Mouse (Mus musculus) erythroblast, adult 5-6 weeks (primary cell): ENCODE data around the gene Akap13. TPM values are rescaled to one million over a fixed set of nuclear protein-coding genes. Genes with fewer than 3 reads are reported as not detected.
"Not testable (repeated sequence)": the region's sequence is repeated elsewhere in the genome, so short reads cannot be mapped to it uniquely, and the experiment has no call there.

Source experiments
- ATAC-seq: replicated peaks from 2 replicates; pipeline ENCODE4 v1.8.0; 2016; ENCODE audit warnings: moderate number of reproducible peaks, mild to moderate bottlenecking, moderate TSS enrichment, inconsistent platforms; ENCODE audit not compliant: poor library complexity, low FRiP score, severe bottlenecking
- total RNA-seq, 2 experiments: library from RNA; stranded (forward) in 1 of 2; stranded (reverse) in 1 of 2; fragments of 150-400 nt in 1 of 2; fragments of 200-764, 138-1000 nt in 1 of 2; gene quantifications; 2 replicates each; pipeline versions ENCODE4 v1.2.3 to v1.2.4; 2015 to 2017; ENCODE audit warnings: low replicate concordance in 2 of 2

Gene Akap13
- total RNA-seq, 2 experiments from 2014 or later, result 608 to 2,715 TPM

DNA sequence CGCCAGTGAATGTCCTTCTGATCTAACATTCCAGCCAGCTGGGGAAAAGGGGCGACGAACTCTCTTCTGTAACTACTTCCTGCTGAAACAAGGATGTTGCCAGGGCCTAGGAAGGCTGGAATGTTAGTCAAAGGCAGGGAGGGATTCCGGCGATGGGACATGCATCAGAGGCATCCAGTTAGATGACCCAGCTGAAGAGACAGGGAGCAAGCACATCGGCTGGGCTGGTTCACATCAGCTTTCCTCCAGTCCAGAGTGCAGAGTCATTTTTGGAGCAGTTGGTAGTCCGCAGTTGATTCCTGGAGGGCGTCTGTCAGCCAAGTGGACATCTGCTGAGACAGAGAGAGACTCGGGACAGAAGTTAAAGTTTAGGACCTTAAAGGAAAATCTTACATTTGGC, 314.6 kb downstream of the Akap13 start:
- ATAC-seq, result no peak

DNA sequence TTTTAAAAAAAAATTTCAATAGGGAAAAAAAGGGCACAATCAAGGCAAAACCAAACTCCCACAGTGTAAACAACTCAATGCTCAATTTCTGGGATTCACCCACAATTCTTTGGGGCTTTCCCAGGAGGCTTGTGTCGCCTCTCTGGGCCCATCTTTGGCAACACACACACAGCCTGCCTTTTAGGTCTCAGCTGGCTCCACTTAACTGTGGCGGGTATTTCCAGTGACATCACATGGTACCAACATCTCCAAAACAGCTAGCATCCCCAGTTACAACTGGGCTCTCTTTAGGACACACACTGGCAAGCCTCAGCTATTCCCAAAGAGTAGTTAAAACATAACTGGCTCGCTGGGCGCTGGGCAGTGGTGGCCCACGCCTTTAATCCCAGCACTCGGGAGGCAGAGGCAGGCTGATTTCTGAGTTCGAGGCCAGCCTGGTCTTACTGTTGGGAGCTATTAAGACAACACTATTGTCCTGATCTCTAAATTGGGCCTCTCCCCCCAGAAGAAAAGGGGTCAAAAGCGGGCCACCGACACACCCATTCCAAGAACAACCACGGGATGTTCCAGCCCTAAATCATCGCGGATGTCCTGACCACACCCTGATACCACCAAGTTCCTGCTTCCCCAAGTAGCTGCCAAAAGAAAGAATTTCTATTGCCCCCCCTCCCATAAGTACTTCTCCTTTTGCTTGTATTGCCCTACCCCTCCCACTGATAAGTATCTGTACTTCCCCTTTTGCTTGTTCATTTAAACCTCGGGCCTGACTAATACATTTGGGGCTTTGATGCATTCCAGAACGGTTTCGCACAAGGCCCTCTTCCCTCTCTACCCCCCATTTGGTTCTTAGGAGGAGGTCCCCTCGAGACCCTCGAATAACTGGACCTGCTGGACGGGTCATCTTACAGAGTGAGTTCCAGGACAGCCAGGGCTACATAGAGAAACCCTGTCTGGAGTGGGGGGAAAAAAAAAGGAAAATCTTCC, 319.1 kb downstream of the Akap13 start:
- not testable (repeated sequence) for ATAC-seq

DNA sequence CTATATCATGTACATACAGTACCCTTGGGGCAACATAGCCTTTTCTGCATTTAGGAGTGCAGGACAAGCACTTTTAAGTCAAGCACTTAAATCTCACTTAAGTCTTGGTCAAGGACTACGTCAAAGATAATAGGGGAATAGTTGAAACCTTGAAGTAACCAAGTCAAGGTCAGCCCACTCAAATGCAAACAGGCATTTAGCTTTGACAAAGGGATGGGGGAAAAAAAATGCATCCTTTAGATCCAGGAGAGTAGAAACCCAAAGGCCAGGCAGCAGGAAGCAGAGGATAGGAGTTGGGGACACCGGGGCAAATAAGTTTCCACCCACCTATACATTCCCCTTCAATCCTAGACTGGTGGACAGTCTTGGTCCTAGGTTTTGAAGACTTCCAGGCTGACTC, 322.7 kb downstream of the Akap13 start:
- ATAC-seq, result no peak

DNA sequence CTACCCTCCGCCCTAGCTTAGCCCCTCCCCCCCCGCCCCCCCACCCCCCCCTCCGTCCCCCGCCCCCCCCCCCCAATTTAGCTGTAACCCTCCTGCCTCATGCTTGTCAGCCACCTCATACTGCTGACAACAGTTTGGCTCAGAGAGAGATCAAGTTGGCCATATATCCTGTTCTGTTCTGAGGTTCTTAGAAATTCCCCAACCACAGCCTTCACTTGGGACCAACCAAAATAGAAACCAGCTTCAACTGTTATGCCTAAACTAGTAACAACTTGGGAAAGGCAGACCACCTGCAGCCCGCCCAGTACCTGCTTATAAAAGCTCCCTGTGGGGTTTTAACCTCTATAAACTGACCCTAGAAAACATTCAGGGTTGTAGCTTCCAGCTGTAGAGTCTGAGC, 325.5 kb downstream of the Akap13 start:
- no peak for ATAC-seq

DNA sequence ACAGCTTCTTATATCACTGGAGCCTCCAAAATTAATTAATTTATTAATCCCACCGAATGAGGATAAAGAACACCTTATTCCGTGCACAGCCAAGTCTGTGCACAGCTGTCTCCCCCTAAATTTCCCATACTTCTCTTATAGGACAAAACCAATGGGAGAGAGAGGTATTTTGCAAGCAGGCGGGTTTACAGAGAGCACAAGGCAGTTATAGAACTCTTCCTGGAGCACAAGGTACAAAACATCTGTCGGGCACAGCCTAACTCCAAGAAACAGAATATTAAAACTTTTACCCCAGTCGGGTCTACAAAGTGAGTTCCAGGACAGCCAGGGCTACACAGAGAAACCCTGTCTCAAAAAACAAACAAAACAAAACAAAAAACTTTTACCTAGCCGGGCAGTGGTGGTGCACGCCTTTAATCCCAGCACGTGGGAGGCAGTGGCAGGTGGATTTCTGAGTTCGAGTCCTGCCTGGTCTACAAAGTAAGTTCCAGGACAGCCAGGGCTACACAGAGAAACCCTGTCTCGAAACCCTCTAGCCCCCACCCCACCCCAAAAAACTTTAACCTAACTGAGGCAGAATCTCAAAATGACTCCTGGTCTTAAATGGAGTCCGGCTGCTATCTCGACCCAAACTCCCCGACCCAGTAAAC, 326.1 kb downstream of the Akap13 start:
- no peak for ATAC-seq

DNA sequence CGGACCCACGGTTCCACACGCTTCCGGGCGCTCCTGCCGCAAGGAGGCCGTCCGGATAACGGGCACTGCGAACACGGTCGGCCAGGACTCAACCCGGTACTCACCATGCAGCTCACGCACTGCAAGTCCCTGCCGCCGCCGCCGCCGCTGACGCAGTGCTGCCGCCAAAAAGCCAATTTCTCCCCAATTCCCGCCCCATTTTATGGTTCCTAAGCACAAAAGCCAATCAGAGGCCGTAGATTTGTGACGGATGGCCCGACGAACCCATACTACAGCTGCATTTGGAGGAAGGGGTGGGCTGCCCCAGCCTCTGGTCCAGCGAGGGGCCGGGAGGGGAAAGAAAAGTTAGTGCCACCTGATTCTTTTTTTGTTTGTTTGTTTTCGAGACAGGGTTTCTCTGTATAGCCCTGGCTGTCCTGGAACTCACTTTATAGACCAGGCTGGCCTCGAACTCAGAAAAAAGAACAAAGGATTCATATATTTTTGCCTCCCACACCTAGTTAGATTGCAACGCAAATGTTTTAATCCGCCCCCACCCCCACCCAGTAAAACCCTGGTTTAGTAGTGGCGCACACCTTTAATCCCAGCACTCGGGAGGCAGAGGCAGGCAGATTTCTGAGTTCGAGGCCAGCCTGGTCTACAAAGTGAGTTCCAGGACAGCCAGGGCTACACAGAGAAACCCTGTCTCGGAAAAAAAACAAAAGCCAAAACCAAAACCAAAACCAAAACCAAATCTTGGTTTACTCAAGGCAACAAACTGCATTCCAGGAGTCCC, 326.8 kb downstream of the Akap13 start:
- ATAC-seq, result peak; percentile 97

DNA sequence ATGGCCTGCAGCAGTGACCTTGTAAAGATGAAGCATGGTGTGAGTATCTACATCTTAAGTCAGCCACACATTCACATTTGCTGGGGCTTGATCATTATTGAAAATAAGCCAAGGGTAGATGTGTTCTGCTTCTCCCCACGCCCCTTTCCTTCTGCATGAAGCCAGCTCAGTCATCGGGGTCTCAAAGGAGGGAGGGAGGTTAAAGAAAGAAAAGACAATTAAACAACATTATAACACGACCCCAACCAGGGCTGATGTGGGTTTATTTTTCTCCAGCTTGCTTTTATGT, 327.3 kb downstream of the Akap13 start:
- no peak for ATAC-seq

DNA sequence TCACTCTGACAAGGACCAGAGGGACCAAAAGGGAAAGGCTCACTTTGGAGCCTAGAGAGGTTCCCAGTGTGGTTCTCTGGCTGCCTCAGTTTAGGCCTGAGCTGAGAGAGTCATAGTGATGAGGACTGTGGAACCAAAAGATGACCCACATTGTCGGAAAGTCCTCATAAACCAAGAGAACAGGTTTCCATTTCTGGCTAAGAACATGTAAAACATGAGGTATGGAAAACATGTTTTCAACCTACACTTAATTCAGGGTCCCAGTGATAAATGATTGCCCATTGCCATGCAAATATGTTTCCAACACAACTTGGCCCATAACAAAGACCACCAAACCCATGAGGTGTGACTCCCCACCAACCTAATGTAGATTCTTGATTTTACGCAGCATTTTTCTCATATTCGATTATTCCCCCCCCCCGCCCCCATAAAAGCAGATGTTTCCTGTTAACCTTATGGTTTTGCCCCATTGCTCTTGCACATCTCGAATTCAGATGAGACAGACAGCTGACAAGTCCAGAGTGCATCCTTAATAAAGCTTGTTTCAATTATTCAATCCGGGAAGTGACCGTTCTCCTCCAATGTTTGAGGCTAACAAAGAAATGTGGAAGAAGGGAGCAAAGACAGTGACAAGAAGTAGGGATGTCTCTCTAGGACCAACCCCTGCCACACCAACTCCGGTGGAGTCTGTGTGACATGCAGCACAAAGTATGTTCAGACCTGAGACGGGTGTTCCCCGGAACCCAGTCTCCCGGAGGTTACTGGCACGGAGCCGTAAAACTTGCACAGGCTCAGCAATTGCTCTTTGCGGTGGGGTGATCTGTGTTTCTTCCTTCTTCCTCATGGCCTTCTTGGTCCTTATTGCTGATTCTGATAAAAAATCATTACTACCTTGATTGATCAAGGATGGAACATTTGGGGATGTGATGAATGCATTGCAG, 330.3 kb downstream of the Akap13 start:
- ATAC-seq, result no peak

DNA sequence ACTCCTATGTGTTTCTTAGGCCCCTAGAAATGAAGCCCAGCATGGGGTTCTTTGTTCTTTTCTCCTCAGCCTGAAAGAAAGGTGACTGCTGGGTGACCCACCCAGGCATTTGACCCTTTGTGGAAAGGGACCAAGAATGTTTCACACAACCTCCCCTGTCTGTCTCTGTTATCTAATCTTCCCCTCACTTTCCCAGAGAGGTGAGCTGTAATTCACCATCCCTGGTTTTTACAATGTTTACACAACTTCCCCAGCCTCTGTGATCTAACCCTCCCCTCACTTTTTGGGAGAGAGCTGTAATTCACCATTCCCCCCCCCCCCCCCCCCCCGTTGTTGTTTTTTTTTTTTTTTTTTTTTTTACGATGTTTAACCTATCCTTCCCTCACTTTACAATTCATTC, 331.5 kb downstream of the Akap13 start:
- ATAC-seq, result no peak

DNA sequence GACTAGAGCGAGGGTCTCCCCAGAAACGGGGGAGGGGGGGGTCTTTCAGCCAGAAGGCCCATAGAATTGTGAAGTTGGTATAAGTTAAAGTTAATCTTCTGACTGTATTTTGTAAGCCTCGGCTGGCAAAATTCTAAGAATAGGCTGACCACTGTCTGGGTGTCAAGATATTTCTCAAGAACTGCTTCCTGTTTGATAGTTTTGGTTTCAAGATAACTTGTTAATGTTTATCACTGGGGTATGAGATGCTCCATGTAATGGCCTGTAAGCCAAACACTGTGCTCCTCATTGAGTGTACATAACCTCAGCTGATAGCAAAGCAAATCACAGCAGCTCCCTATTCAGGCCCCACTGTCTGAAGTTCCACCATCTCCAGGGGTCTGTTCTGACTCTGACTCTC, 332.0 kb downstream of the Akap13 start:
- ATAC-seq, result no peak

DNA sequence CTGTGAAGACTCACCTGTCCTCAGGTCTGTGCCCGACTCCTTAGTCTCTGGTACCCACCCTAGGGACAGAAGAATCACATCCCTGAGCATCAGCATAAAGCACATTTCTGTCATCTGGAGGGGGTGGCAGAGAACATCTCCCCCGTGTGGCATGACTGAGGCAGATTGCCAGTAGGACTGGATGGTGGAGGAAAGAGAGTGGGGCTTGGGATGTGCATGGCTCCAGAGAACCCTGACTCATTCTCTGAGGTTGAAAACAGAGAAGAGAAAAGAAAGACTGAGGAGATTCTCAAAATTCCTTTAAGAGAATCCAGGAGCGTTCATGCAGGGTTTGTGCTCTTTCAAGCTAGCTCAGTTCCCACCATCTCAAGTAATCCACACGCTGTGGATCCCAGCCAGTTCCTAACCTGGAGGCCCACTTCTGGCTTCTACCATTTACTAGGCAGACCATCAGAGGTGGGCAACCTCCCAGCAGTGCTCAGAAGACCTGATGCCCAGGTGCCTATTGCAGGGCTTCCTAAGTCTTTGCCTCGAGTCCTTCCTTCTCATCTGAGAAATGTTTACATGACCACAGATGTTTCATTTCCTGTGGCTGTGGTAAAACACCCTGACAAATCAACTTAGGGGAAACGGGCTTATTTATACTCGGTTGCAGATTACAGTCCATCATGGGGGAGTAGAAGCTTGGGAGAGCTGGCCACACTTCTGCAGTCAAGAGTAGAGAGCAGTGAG, 332.9 kb downstream of the Akap13 start:
- ATAC-seq, result 0 out of 2 replicates have a peak, but pooled peaks have one; percentile 26

DNA sequence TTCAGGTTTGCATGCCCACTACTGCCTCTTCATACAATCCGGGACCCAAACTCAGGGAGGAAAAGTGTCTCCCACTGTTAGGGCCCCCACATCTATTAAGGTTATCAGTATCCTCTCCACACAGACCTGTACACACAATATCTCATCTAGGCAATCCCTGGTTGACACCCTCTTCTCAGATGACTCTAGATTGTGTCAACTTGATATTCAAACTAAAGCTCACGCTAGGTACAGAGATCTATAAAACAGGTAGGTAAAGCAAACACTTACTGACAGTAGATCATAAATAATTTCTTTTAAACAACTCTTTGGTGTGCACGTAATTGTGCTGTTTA, 333.4 kb downstream of the Akap13 start:
- 0 out of 2 replicates have a peak, but pooled peaks have one; percentile 20 for ATAC-seq

DNA sequence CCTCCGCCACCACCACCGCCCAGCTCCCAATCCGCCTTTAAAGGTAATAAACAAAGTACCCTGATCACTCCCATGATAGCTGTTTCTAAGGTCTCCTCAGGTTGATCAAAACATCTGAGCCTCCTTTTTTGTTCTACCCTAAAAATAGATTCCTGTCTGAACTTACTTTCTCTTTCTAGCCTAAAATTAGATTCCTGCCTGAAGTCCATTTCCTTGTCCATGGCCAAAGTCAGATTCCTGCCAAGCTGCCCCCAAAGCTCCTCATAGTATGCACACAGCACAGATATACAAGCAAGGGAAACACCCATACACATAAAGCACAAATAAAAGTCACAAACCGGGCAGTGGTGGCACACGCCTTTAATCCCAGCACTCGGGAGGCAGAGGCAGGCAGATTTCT, 334.4 kb downstream of the Akap13 start:
- no peak for ATAC-seq

DNA sequence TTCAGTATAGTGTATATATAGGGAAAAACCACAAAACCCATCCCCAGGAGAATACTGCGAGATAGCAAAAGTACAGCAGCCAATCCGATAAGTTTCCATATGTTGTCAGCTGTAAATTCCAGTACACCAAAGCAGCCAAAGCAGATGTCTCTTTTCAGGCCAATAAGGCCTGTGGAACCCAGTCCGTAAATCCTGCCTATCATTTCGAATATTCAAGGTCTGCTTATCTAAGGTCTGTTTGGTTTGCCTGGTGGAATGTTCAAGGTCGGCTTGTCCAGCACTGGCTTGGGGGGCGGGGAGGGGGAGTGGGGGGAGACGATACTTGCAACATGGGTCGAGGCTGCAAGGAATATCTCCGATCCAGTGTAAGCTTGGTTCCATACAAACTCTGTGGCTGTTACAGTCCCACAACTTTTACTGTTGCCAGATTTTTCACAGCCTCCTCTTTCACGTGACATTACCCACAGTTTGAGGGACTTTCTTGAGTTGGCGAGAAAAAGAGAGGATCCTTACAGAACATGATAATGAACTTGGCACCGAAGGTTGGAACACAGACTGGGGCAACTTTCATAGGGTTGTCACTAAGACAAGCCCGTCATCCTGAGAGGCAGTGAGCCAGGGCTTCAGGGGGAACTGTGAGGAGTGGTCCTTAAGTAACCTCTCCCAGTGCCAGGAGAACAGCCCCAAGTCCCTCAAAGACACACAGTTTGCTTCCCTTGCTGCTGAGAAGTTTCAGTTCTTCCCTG, 335.9 kb downstream of the Akap13 start:
- not testable (repeated sequence) for ATAC-seq

DNA sequence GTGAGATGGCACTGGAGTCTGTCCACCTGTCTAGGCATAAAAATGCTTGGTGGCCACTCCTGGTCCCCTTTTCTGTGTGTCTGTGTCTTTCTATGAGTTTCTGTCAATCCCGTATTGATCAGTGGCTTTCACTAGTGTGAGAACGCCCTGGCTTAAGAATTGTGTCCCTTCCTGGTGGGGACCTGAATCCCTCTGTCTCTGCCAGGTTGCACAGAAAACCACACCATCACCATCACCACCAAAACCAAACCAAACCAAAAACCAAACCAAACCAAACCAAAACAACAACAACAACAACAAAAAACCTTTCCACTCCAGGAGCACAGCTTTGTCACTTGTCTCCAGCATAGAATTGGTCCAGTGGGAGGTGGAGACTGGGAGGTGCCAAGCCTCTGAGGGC, 337.8 kb downstream of the Akap13 start:
- ATAC-seq, result no peak

DNA sequence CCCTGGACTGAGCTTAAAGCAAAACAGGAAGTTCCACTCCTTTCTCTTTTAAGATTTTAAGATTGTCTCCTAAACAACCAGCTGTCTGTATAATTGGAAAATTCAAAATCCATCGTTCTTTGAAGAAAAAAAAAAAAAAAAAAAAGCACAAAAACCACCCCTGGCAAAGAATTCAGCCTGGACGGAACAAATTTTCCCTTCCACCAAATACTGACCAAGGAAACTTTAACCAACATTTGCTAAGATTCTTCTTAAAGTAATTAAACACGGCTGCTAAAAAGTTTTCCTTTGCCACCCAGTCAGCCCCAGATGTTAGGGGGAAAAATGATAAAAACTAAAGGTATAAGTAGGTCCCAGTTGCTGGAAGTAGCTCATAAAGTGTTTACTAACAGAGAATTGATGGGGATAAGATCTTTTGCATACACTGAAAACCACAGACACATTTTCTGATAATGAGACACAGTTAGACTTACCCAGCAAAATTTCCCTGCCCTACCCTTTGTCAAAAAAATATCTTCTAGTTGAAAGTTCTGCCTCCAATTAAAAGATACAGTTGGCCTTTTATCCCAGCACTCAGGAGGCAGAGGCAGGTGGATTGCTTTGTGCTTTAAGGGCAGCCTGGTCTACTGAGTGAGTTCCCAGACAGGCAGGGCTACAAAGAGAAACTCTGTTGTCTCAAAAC, 338.5 kb downstream of the Akap13 start:
- no peak for ATAC-seq

DNA sequence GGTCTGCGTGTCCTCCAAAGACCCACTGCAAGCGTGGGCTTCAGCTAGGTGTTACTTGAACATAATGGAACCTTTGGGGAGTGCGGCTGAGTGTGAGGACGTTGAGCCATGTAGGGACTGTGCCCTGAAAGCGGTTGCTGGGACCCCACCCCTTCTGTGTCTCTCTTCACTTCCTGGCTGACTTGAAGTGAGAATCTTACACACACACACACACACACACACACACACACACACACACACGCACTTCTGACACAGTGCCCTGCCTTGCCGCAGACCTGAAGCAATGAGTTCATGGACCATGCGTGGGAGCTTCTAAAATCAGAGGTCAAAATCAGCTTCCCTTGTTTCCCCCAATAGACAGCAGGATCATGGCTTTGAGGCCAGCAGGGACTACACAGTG, 339.8 kb downstream of the Akap13 start:
- ATAC-seq, result no peak

DNA sequence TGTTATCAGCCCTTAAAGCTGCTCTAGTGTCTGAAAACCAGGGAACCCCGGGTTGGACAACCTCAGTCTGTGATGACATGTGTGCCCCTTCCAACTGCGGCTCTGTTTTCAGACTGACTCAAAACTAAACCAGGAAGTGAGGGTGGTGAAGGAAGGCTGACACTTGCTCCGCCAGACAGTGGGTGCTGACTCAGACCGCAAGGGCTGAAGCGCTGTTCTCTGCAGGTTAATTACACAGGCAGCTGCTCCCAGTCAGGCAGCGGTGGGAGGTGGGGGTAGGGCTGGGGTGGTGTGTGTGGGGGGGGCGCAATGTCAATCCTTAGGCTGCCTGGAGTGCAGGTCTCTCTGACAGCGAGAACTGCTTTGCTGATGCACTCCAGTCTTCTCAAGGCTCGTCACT, 341.1 kb downstream of the Akap13 start:
- no peak for ATAC-seq
